Mouse (Mus musculus): ENCODE results near the gene C1qtnf6. TPM values are rescaled to one million over a fixed set of nuclear protein-coding genes. Genes with fewer than 3 reads are reported as not detected.

The C1qtnf6 gene
- polyA plus RNA-seq (2014; fragmentation: Illumina TruSeq; extraction: RNeasy Lipid Tissue Mini Kit (QIAGEN cat#74804); ENCODE audit: low replicate concordance), result 0.93 TPM

GRCm38 (mm10) chr15:78530671-78531450, at the start of gene C1qtnf6:
Gene C1qtnf6 (minus strand): TSS chr15:78531416.

DNA sequence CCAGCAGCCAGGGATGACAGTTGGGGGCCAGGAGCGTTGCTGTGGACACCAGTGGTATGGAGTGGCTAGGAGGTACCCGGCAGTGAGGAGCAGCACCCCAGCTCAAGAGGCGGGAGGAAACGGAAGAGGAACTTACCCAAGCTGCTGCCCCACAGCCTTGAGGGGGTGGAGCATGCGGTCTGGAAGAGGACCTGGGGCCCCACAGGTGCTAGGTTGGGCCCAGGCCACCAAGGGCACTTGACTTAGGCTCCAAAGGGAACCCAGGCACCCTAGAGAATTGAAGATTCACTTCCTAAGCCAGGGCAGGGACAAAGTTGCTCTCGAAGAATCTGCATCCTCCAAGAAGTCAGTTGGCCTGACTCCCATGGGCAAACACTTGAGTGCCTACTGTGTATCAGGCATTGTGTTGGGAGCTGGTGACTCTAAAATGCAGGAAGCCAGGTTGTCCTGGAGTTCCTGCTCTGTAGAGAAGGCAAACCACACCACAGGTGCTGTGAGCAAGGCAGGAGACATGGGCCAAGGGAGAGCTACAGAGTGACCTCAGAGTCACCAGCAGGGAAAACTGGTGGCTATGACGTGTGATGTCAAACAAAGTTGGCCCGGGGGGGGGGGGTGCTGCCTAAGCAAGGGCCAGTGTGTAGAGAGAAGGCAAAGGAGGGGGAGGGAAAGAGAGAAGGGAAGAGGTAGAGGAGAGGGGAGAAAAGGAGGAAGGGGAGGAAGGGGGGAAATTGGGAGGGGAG, 41.6 kb upstream of the C1qtnf6 start, which contains the start of gene Rac2:
Gene Rac2, minus strand, starts transcription at position 126 of the 740 bp plus-strand sequence.

GRCm38 (mm10) chr15:78544561-78545001, 13.4 kb upstream of the C1qtnf6 start, which contains the start of gene Sstr3:
Gene Sstr3 (minus strand): TSS chr15:78544685.

GRCm38 (mm10) chr15:78494968-78495406, 36.2 kb downstream of the C1qtnf6 start, which contains the start of gene Il2rb:
Gene Il2rb (minus strand): TSS chr15:78495271.

Other genes starting within 250 kb of the C1qtnf6 start
- gene Csf2rb2, start 225.7 kb downstream of the C1qtnf6 start, polyA plus RNA-seq (2014; fragmentation: Illumina TruSeq; extraction: RNeasy Lipid Tissue Mini Kit (QIAGEN cat#74804); ENCODE audit: low replicate concordance), result 1.2 TPM
- 2.9 TPM for gene Csf2rb, start 205.7 kb downstream of the C1qtnf6 start, polyA plus RNA-seq (2014; fragmentation: Illumina TruSeq; extraction: RNeasy Lipid Tissue Mini Kit (QIAGEN cat#74804); ENCODE audit: low replicate concordance)
- not detected for gene Tex33, start 135.5 kb downstream of the C1qtnf6 start, polyA plus RNA-seq (2014; fragmentation: Illumina TruSeq; extraction: RNeasy Lipid Tissue Mini Kit (QIAGEN cat#74804); ENCODE audit: low replicate concordance)
- gene Tst, start 125.5 kb downstream of the C1qtnf6 start, polyA plus RNA-seq (2014; fragmentation: Illumina TruSeq; extraction: RNeasy Lipid Tissue Mini Kit (QIAGEN cat#74804); ENCODE audit: low replicate concordance), result 0.33 TPM
- gene Mpst, start 125.0 kb downstream of the C1qtnf6 start, polyA plus RNA-seq (2014; fragmentation: Illumina TruSeq; extraction: RNeasy Lipid Tissue Mini Kit (QIAGEN cat#74804); ENCODE audit: low replicate concordance), result not detected
- gene Kctd17, start 102.9 kb downstream of the C1qtnf6 start, polyA plus RNA-seq (2014; fragmentation: Illumina TruSeq; extraction: RNeasy Lipid Tissue Mini Kit (QIAGEN cat#74804); ENCODE audit: low replicate concordance), result not detected
- not detected for gene Tmprss6, start 62.8 kb downstream of the C1qtnf6 start, polyA plus RNA-seq (2014; fragmentation: Illumina TruSeq; extraction: RNeasy Lipid Tissue Mini Kit (QIAGEN cat#74804); ENCODE audit: low replicate concordance)
- 0.93 TPM for gene Il2rb, start 36.1 kb downstream of the C1qtnf6 start, polyA plus RNA-seq (2014; fragmentation: Illumina TruSeq; extraction: RNeasy Lipid Tissue Mini Kit (QIAGEN cat#74804); ENCODE audit: low replicate concordance)
- not detected for gene Sstr3, start 13.3 kb upstream of the C1qtnf6 start, polyA plus RNA-seq (2014; fragmentation: Illumina TruSeq; extraction: RNeasy Lipid Tissue Mini Kit (QIAGEN cat#74804); ENCODE audit: low replicate concordance)
- 1.7 TPM for gene Rac2, start 41.4 kb upstream of the C1qtnf6 start, polyA plus RNA-seq (2014; fragmentation: Illumina TruSeq; extraction: RNeasy Lipid Tissue Mini Kit (QIAGEN cat#74804); ENCODE audit: low replicate concordance)
- gene Cyth4, start 65.6 kb upstream of the C1qtnf6 start, polyA plus RNA-seq (2014; fragmentation: Illumina TruSeq; extraction: RNeasy Lipid Tissue Mini Kit (QIAGEN cat#74804); ENCODE audit: low replicate concordance), result 1.2 TPM
- not detected for gene Elfn2, start 187.4 kb upstream of the C1qtnf6 start, polyA plus RNA-seq (2014; fragmentation: Illumina TruSeq; extraction: RNeasy Lipid Tissue Mini Kit (QIAGEN cat#74804); ENCODE audit: low replicate concordance)
- 0.63 TPM for gene Mfng, start 242.1 kb upstream of the C1qtnf6 start, polyA plus RNA-seq (2014; fragmentation: Illumina TruSeq; extraction: RNeasy Lipid Tissue Mini Kit (QIAGEN cat#74804); ENCODE audit: low replicate concordance)